Mouse (Mus musculus) activated CD4-positive, CD25-positive, alpha-beta regulatory T cell, adult 4 months (primary cell): ENCODE results near the gene Kansl2. TPM values are rescaled to one million over a fixed set of nuclear protein-coding genes. Genes with fewer than 3 reads are reported as not detected.

Source experiments
- ATAC-seq: one replicate; pipeline ENCODE4 v1.8.0; 2017
- polyA plus RNA-seq, 2 experiments: library from polyadenylated mRNA; unstranded; fragments of 100-300 nt; shearing (Covaris generic); gene quantifications; one replicate each; pipeline ENCODE4 v1.2.1; 2017

Kansl2 gene
- polyA plus RNA-seq: 10 to 100 TPM; 29.0 to 35.9 TPM

DNA sequence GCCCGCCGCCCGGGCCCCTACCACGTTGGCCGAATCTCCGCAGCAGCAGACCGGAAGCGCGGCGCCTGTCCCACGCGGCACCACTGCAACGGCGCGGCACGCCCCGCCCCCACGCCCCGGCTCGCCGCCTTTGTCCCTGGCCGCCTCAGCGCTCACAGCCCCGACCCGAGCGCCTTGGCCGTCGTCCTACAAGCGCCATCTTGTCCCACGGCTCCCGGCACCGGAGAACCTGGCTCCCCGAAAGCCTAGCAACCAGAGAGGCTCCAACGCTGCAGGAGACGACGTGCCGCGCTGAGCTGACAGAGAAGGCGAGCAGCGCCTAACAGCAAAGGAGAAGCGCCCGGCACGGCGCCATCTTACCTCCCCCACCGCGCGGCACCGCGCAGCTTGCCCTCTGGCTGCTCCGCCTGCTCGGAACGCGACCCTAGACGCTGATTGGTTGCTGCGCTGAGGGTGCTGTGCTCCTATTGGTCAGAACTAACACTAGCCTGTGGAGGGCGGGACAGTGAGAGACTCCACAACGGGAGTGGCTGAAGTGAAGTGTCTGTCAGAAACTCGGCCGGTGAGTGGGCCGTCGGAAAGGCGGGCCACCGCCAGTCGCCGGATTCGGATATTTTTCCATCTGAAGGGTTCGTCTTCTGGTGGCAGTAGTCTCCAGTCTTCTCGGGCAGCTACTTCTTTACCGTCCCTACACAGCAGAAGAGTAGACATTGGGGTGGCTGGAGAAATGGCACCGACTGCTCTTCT is at the start of gene Kansl2:
Kansl2 (minus strand) TSS at position 384 of the 747 bp plus-strand sequence.
- ATAC-seq: peak; percentile 99

DNA sequence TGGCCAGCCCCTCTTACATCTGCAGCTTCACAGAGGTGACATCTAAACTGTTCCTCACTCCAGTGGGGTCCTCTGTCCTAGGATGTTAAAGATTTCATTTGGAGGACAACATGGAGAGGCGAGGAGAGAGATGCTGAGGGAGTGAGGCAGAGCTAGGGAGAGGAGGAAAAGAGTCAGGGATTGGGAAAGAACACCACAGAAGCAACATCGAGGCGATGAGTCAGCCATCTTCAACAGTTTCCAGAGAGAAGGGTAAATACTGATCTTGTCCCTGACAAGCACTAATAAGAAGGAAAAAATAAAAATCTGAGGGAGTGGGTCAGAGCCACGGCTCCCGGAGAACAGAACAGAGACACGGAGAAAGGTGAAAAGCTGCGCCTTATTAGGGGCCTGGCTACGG is 48.9 kb upstream of the Kansl2 start:
- no peak for ATAC-seq

DNA sequence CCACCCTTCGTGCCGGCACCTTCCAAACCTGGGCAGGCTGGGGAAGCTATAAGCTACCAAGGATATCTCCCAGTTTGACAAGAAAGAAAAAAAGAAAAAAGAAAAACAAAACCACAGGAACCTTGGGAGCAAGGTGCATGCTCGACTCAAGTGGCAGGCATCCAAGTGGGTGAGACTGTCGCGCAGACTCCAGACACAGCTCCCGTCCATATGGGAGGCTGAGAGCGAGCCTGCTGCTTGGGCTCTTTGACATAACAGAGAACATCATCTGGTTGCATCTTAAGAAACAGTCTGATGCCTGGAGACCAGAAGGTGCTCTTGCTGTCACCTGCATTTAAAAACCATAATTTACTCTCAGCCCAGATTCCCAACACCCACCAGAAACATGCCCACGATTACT is 48.3 kb upstream of the Kansl2 start:
- ATAC-seq: no peak

- peak; percentile 52 for ATAC-seq
Measured at GRCm38 (mm10) chr15:98579795-98580464, 45.9 kb upstream of the Kansl2 start.

DNA sequence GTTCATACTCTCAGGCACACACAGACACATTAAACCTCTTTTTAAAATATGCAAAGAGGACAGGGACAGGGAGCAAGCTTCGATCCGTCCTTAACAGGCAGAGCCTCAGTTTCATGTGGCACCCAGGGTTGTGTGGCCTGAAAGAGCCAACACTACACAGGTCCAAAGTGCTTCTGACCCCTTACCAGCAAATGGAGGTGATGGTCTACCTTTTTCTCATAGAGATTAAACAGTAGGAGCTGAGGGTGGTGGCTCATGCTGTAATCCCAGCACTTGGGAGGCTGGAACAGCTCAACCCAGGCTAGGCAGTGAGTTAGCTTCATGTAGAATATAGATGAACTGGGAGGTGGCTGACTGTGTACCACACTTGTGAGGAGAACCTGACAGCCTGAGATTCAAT is 45.2 kb upstream of the Kansl2 start:
- ATAC-seq: no peak

GRCm38 (mm10) chr15:98573293-98573692 is 39.2 kb upstream of the Kansl2 start:
- ATAC-seq: no peak

- ATAC-seq: no peak
Measured at GRCm38 (mm10) chr15:98570873-98571538, 36.9 kb upstream of the Kansl2 start, which contains the start of the genes Ccnt1 and 4930415O20Rik. Ccnt1 (minus strand) TSS chr15:98570923. 4930415O20Rik (plus strand) TSS chr15:98571004.

GRCm38 (mm10) chr15:98569795-98570365 is 35.8 kb upstream of the Kansl2 start:
- no peak for ATAC-seq

GRCm38 (mm10) chr15:98569216-98569615 is 35.2 kb upstream of the Kansl2 start:
- no peak for ATAC-seq

- ATAC-seq: no peak
Measured at GRCm38 (mm10) chr15:98568256-98569033, 34.4 kb upstream of the Kansl2 start.

DNA sequence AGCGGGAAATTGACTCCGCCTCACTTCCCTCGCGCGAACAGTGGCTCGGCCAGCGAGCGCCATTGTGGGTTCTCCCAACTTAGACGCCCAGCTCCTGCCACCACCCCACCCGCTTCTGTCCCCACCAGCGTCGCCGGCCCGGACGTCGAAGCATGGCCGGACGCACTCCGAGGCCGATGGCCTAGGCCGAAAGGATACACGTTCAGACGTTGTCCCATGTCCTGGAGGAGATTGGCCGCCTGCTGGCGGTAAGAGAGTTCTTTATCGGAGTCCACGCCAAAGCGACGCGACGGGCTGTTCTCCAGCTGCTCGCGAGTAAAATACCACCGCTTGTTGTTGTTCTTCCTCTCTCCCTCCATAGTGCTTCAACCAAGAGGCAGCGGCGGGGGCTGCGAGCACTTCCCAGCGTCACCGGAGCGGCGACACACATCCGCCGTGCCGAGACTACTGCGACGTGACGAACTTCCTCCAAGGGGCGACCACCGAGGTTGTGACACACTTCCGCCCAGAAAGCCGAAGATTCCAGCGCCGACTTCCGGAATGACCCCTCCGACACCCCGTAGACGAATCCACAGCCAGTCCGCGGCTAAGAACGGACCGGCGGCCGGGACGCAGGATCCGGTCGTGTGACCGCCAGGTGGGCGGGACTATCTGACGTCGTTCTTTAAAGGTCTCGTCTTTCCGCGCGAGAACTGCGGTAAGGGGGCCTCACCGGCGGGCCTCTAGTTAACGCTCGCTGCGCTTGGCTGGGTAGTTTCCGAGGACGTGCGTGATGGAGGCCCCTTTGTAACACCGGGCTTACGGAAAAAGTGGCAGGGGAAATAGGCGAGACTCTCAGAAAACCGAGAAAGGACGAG is 33.4 kb upstream of the Kansl2 start:
- peak; percentile 90 for ATAC-seq

DNA sequence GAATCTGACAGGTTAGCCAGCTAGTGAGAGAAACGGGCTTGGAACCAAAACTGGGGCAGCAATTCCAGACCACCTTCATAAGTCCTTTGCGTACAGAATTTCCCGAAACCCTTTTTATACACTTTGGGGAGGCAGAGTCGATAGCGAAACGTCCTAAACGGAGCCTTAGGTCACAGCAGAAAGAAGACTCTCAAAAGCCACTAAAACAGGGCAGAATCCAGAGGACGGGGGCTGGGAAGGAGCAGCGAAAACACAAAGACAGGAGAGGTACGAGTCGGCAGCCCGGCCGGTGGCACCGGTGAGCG is 32.9 kb upstream of the Kansl2 start:
- ATAC-seq: no peak

- ATAC-seq: no peak
Measured at GRCm38 (mm10) chr15:98557186-98557585, 23.1 kb upstream of the Kansl2 start.

GRCm38 (mm10) chr15:98555881-98556280 is 21.8 kb upstream of the Kansl2 start:
- ATAC-seq: no peak

DNA sequence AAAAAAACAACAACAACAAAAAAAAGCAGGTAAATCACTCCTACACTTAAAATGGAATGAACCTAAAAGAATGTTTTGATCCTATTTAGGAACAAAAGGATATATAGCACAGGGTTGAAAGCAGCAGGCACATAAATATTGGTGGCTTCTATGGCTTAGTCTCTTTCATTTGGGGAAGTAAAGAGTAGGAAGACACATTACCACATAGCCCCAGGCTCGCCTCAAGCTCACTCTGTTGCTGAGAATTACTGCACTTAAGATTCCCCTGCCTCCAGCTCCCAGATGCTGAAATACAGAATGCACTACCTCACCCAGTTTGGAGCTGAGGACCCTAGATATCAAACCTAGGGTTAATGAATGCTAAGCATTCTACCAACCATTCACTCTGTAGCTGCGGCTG is 18.7 kb upstream of the Kansl2 start:
- no peak for ATAC-seq

GRCm38 (mm10) chr15:98546843-98547242 is 12.8 kb upstream of the Kansl2 start:
- ATAC-seq: no peak

DNA sequence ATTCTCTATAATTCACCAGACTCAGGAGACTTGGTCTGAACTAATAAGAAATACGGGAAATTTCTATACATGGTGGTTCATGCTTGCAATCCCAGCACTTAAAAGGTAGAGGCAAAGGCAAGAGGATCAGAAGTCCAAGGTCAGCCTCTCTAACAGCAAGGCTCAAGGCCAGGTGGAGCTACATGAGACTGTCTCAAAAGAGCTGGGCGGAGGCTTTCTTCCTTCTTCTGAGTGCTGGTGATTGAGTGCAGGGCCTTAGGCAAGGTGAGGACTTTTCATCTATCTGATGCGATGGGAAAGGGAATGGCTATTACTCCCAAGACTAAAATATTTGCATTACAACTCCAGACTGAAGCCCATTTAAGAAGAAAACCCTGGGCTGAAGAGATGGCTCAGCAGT is 11.1 kb upstream of the Kansl2 start:
- no peak for ATAC-seq

- ATAC-seq: no peak
Measured at GRCm38 (mm10) chr15:98543341-98543740, 9.3 kb upstream of the Kansl2 start.

DNA sequence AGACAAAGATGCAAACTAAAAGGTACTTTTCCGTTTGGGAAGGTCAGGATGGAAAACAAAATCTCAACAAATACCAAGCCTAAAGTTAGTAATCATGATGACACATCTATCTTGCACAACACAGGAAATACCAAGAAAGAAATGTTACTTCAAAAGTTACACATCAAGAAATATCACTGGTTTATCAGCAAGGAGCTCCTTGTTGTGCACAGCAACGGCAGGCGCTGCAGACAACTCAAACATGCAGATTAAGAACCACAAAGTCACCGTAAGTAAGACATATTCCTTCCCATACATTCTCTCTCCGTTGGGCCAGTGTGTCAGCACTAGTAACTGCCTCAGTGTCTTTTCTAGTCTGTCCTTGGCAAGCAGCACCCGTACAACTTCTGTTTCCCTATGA is 7.0 kb upstream of the Kansl2 start:
- no peak for ATAC-seq

DNA sequence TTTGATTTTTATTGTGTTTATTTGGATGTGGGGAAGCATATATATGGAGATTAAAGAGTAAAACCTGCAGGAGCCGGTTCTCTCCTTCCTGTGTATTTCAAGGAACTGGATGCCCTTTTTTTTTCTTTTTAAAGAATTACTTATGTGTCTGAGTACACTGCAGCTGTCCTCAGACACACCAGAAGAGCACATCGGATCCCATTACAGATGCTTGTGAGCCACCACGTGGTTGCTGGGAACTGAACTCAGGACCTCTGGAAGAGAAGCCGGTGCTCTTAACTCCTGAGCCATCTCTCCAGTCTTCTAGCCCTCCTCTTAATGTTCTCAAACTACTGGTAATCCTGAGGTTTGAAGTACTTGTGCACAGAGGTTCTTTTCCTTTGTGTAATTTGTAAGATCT is 3.9 kb upstream of the Kansl2 start:
- no peak for ATAC-seq

GRCm38 (mm10) chr15:98536828-98537510 is 2.9 kb upstream of the Kansl2 start:
- ATAC-seq: no peak
